Mouse (Mus musculus) cerebellum, adult 2 months (tissue): ENCODE data around the gene Vgf. TPM values are rescaled to one million over a fixed set of nuclear protein-coding genes. Genes with fewer than 3 reads are reported as not detected.
A peak's percentile ranks its signal among the peaks of the same experiment; 100 is the strongest.

ENCODE experiments used
- DNase-seq, 2 experiments: peaks; one replicate each; pipeline ENCODE4 v3.0.0; 2021
- H3K27ac ChIP-seq: fragments of 200-500 bp; 2 replicates; pipeline ENCODE4 v1.5.1; 2012; ENCODE audit warnings: low read length, control low read depth, inconsistent platforms; ENCODE audit not compliant: insufficient read depth
- H3K27me3 ChIP-seq: fragments of 200-500 bp; 2 replicates; pipeline ENCODE4 v1.6.1; 2012; ENCODE audit warnings: inconsistent platforms, mild to moderate bottlenecking, low read length, moderate library complexity; ENCODE audit not compliant: control insufficient read depth, insufficient read depth
- H3K4me1 ChIP-seq: fragments of 200-500 bp; 2 replicates; pipeline ENCODE4 v1.6.1; 2011; ENCODE audit warnings: low read length; ENCODE audit not compliant: control insufficient read depth, insufficient read depth
- H3K4me3 ChIP-seq: fragments of 200-500 bp; replicated peaks from 2 replicates; pipeline ENCODE3; 2011; ENCODE audit warnings: mild to moderate bottlenecking, low read depth, low read length, control low read depth; ENCODE audit not compliant: insufficient read depth
- CTCF ChIP-seq: fragments of 200-500 bp; IDR thresholded peaks from 2 replicates; pipeline ENCODE4 v1.5.1; 2011; ENCODE audit warnings: low read depth, mild to moderate bottlenecking, control low read depth, low read length, moderate library complexity, borderline replicate concordance; ENCODE audit not compliant: insufficient read depth
- POLR2A ChIP-seq: fragments of 200-500 bp; IDR thresholded peaks from 2 replicates; pipeline ENCODE4 v1.6.1; 2011; ENCODE audit warnings: low read length, control low read depth, borderline replicate concordance; ENCODE audit not compliant: insufficient read depth
- WGBS: fragments of 180-500 bp; shearing (Covaris S2); methylation state at CpG from one replicate; pipeline ENCODE4 v1.1.7; 2018; 5-methylcytosine and 5-hydroxymethylcytosine counted together
- polyA plus RNA-seq: library from polyadenylated mRNA; depleted of rRNA; stranded (reverse); fragments of >200 nt; gene quantifications from 2 replicates; pipeline ENCODE4 v1.2.3, GENCODE M21; 2012

The Vgf gene
- polyA plus RNA-seq, 1 experiment, result 62.1 TPM

DNA sequence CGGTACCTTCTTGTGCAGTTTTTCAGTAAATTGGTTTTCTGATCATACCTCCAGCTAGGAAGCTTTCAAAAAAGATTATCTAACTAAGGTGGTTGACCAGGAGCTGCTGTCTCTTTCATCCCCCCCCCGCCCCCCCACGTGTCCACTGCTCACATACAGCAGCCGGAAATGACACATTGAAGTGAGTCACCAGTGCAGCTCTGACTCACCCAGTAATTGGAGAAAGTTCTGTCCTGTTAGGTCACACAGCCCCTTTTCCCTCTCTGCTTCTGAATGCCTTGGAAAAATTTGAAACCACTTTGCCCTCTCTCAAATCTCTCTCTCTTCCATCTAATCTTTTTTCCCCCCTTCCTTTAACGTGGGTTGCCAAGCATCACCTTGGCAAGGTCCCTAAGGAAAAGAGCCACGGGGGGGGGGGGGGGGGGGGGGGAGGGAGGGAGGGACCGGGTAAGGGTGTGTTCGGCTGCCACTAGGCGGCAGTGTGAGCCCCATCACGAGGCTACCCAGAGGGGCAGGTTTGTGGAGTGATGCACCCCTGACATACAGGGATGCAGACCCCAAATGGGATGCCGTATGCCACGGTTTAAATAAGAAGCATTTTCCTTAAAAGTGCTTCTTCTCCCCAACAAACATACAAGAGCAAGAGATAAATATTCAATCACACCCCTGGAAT lies 35.8 kb downstream of the Vgf start:
- 15% methylated on average over 11 of the region's 12 CpGs for WGBS
- DNase-seq, result peak; percentile 58 to 68
- Histone ChIP-seq H3K4me3 (no peak overlapping the region), H3K4me1 (no peaks in the 10 kb centered on the region), H3K27me3 (no peaks in the 10 kb centered on the region), H3K27ac (no peak overlapping the region)
- TF ChIP-seq CTCF (peak; percentile 63), POLR2A (no peak)

DNA sequence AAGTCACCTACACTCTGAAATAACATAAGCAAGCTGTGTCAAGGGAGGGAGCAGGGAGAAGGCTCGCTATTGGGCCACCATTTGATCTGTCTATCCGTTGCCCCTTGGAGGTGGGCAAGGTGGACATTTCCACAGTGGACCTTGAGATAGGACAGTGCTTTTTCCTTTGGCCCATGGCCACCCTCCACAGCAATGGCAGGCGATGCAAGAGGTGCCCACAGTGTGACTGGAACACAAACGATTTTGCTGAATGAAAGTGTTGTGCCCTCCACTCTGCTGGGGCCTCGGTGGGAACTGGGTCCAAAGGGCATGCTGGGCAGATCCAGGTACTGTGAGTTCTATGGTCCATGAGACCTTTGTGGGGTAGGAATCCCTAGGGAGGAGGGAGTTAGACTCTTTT lies 36.4 kb downstream of the Vgf start:
- no peaks in the 10 kb centered on the region for H3K27me3 ChIP-seq
- no peak overlapping the region for H3K27ac ChIP-seq
- no peaks in the 10 kb centered on the region for H3K4me1 ChIP-seq
- TF ChIP-seq CTCF (no peak), POLR2A (no peak)
- 77% methylated on average over 5 of the region's 5 CpGs for WGBS
- H3K4me3 ChIP-seq, result no peak overlapping the region
- DNase-seq, result no peak

DNA sequence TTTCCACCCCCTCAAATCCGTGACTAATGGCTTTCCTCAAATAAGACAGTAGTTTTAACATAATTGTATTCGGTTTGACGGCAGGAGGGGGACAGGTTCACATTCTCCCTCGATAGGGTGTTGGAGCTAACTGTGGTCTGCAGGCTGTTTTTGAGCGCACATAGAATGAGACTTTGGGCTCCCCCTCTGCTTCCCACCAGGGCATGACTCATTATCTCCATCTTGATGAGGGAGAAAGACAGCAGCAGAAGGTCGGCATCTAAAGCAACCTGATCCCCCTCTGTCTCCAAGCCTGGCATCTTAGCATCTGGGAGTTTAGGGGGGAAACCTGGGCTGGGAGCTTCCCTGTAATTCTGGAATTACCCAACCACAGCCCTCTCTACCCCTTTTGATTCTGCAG lies 39.3 kb downstream of the Vgf start:
- Histone ChIP-seq H3K4me1 (no peaks in the 10 kb centered on the region), H3K27me3 (no peaks in the 10 kb centered on the region), H3K27ac (no peak overlapping the region), H3K4me3 (no peak overlapping the region)
- 47% methylated on average over 6 of the region's 6 CpGs for WGBS
- TF ChIP-seq POLR2A, result no peak
- TF ChIP-seq CTCF, result no peak
- DNase-seq, result no peak

DNA sequence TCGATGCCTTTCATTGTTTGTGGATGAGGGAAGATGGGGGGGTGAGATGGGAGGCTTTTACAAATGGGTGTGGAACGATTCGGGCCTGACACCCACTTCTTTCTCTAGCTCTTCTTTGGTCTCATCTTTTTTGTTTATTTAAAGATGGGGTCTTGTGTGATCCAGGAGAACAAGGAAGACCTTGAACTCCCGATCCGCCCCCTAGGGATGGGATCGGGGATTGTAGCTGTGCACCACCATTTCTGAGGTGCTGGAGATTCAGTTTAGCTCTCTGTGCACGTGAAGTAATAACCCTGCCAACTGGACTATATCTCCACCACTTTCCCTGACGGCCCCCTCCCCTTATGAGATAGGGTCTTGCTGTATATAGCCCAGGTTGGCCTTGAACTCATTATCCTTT lies 39.7 kb downstream of the Vgf start:
- Histone ChIP-seq H3K27me3 (no peaks in the 10 kb centered on the region), H3K27ac (no peak overlapping the region), H3K4me1 (no peaks in the 10 kb centered on the region), H3K4me3 (no peak overlapping the region)
- DNase-seq, result no peak
- WGBS, result 75% methylated on average over 8 of the region's 8 CpGs
- TF ChIP-seq POLR2A (no peak), CTCF (no peak)

DNA sequence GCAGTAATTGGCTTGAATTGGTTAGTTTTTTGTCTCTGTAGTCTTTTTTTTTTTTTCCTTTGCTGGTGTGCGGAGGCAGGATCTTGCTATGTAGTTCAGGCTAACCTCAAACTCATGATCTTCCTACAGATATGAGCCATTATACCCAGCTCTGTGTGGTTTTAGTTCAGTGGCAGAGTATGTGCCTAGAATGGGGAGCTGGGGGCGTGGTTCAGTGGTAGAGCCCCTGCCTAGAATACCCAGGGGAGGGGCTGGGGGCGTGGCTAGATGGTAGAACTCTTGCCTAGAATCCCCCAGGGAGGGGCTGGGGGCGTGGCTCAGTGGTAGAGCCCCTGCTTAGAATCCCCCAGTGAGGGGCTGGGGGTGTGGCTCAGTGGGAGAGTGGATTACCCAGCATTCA lies 42.5 kb downstream of the Vgf start:
- WGBS, result 82% methylated on average over 4 of the region's 4 CpGs
- Histone ChIP-seq H3K4me3 (no peak overlapping the region), H3K27me3 (no peaks in the 10 kb centered on the region), H3K27ac (no peak overlapping the region), H3K4me1 (peaks cover 9% of the 10 kb centered on the region)
- no peak for DNase-seq
- TF ChIP-seq POLR2A (no peak), CTCF (no peak)

DNA sequence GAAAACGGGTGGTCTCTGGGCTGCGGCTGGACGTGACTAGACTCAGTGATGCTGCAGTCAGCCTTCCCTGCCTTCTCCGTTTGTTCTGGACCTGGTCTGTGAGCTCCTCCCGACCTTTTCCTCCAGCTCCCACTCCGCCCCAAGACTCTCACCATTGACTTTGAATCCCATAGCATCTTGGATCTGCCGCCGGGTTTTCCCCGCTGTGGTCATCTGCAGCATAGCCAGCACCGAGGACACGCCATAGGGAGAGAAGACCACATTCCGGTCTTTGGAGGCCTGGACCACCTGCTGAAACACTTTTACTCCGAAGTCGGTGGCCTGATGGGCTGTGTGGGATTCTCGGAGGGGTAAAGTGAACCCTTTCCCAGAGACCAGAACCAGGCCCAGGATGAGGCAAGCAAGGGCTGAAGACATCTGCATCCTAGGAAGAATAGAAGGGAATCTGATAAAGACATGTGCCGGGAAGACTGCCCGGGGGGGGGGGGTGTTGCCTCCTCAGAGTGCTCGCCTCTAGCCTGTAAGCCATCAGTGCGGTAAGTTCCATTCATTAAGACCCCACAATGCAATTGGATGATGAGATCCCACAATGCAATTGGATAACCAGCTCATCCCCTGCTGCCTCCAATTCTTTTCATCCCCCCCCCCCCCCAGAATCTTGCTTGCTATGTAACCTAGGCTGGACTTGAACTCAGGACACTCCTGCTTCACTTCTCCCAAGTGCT lies 44.9 kb downstream of the Vgf start:
- Histone ChIP-seq H3K27me3 (no peaks in the 10 kb centered on the region), H3K4me3 (no peak overlapping the region), H3K4me1 (peaks cover 19% of the 10 kb centered on the region), H3K27ac (no peak overlapping the region)
- WGBS, result 84% methylated on average over 19 of the region's 19 CpGs
- DNase-seq, result no peak
- TF ChIP-seq CTCF (no peak), POLR2A (no peak)

DNA sequence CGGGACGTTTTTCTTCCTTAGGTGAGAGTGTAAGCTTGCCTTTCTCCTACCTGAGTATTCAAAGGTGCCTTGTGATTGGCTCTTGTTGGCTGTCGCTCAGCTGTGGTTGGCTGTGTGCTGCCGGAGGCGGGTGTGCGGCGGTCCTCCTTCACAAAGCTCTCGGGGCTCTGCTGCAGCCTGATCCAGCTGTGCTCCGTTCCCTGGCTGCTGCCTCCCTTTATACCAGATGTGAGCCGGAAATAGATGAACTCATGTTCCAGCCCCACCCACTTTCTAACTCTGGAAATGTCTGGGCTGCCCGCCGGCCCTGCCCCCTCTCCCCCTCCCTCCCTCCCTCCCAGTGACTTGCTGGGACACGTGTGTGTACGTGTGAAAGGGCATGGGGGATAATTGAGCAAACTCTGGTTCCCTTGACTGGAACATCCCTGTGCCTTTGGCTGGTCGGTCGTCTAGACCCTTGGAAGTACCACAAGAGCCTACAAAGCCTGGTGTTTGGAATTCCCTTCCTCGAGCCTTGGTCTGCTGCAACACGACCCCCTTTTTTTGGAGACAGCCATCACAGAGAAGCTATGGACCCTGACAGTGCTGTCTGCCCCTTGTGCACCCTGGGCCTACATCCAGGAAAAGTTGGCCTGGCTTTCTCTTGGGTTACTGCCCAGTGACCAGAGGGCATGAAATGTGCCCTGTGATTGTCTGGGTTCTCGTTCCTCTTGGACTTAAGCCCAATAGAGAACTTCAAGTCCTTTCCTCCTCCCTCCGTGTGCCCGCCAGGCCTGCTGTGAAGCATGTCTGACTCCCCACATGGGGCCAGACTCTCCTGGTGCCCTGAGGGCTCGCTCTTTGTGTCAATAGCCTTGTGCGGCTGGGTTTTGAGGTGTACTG lies 46.1 kb downstream of the Vgf start, which contains the start of gene Serpine1:
Gene Serpine1 (minus strand): TSS at position 190 of the 882 bp plus-strand sequence.
- H3K27ac ChIP-seq, result no peak within 1 kb of the TSS
- TF ChIP-seq CTCF (no peak), POLR2A (no peak)
- H3K27me3 ChIP-seq, result no peaks in the 10 kb centered on the region
- 7% methylated on average over 23 of the region's 23 CpGs for WGBS
- H3K4me1 ChIP-seq, result peaks cover 30% of the 10 kb centered on the region
- DNase-seq, result peak; percentile 46 to 48
- H3K4me3 ChIP-seq, result peak within 1 kb of the TSS; percentile 35
